Mouse (Mus musculus) thymus, postnatal 0 days (tissue): ENCODE data around the gene Tmem150c. TPM values are rescaled to one million over a fixed set of nuclear protein-coding genes. Genes with fewer than 3 reads are reported as not detected.

Source experiments
- DNase-seq: peaks from one replicate; pipeline ENCODE4 v3.0.0-alpha.2; 2015; ENCODE audit warnings: low spot score
- polyA plus RNA-seq: library from polyadenylated mRNA; unstranded; fragments of >200 nt; fragmentation: Nextera tagmentation; extraction: Ambion mirVana; gene quantifications from 2 replicates; pipeline ENCODE4 v1.2.1, GENCODE M21; 2015

Tmem150c gene
- polyA plus RNA-seq = 8.7 and 9.8 TPM in 2 replicates

- DNase-seq = no peak
Observed at GRCm38 (mm10) chr5:100159638-100159973, at the start of gene Tmem150c. Tmem150c (minus strand) TSS chr5:100159808.

- no peak for DNase-seq
Observed at GRCm38 (mm10) chr5:100209093-100209492, 49.5 kb upstream of the Tmem150c start.

- DNase-seq = no peak
Observed at GRCm38 (mm10) chr5:100206675-100207074, 47.1 kb upstream of the Tmem150c start.

GRCm38 (mm10) chr5:100205519-100206189 is 46.0 kb upstream of the Tmem150c start:
- DNase-seq = no peak

- no peak for DNase-seq
Observed at GRCm38 (mm10) chr5:100200805-100201204, 41.2 kb upstream of the Tmem150c start.

GRCm38 (mm10) chr5:100200296-100200695 is 40.7 kb upstream of the Tmem150c start:
- no peak for DNase-seq

- DNase-seq = no peak
Observed at GRCm38 (mm10) chr5:100199092-100199853, 39.7 kb upstream of the Tmem150c start.

- DNase-seq = no peak
Observed at GRCm38 (mm10) chr5:100197476-100197875, 37.9 kb upstream of the Tmem150c start.

- DNase-seq = no peak
Observed at GRCm38 (mm10) chr5:100196854-100197431, 37.3 kb upstream of the Tmem150c start.

- no peak for DNase-seq
Observed at GRCm38 (mm10) chr5:100196397-100196796, 36.8 kb upstream of the Tmem150c start.

GRCm38 (mm10) chr5:100191438-100192190 is 32.0 kb upstream of the Tmem150c start:
- DNase-seq = no peak

GRCm38 (mm10) chr5:100187035-100187901 is 27.7 kb upstream of the Tmem150c start:
- no peak for DNase-seq

GRCm38 (mm10) chr5:100186618-100187017 is 27.0 kb upstream of the Tmem150c start:
- no peak for DNase-seq

- DNase-seq = no peak
Observed at GRCm38 (mm10) chr5:100185895-100186294, 26.3 kb upstream of the Tmem150c start.

GRCm38 (mm10) chr5:100181011-100181410 is 21.4 kb upstream of the Tmem150c start:
- no peak for DNase-seq

GRCm38 (mm10) chr5:100178781-100179165 is 19.2 kb upstream of the Tmem150c start:
- no peak for DNase-seq

GRCm38 (mm10) chr5:100178122-100178780 is 18.6 kb upstream of the Tmem150c start:
- no peak for DNase-seq

GRCm38 (mm10) chr5:100177547-100177946 is 17.9 kb upstream of the Tmem150c start:
- no peak for DNase-seq

GRCm38 (mm10) chr5:100176096-100176495 is 16.5 kb upstream of the Tmem150c start:
- DNase-seq = no peak

GRCm38 (mm10) chr5:100175582-100175981 is 16.0 kb upstream of the Tmem150c start:
- no peak for DNase-seq
